Mouse (Mus musculus): ENCODE measurements at regions not wholly inside any gene's neighbourhood (a gene's known extent, or its start where the extent isn't known, plus 50 kb on each side); places are given as distances from the start of the nearest gene placed in this dataset.

DNA sequence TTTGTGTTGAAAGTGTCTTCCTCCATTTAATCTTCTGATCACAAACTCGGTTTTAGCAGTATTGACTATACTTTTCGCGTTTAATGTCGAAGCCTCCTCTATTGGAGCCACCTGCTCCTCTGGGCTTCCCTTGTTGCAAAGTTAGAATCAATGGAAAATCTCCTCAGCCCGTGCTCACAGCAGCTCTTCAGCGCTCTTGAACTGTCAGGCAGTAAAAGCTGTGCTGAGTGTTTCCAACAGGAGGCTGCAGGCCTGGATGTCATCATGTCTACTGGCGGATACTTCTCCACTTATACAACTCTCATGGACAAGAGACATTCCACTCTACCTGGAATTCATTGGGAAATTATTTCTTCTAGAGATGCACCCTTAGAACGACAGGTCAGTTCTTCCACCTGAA lies 380.4 kb upstream of the Crim1 start:
- DNase-seq, result no peak
- Histone ChIP-seq H3K27me3 (replicated peaks; ENCODE audit: control insufficient read depth, insufficient read depth, low read length) (no peaks in the 10 kb centered on the region), H3K4me1 (ENCODE audit: control insufficient read depth, insufficient read depth, low read length) (no peaks in the 10 kb centered on the region), H3K36me3 (ENCODE audit: control insufficient read depth, insufficient read depth, low read length) (no peaks in the 10 kb centered on the region), H3K27ac (ENCODE audit: insufficient read depth, low read depth, low read length) (no peak overlapping the region), H3K4me3 (ENCODE audit: insufficient read depth, low read depth, low read length) (no peak overlapping the region)
- 81% methylated on average over 8 of the region's 8 CpGs for WGBS
- TF ChIP-seq CTCF (conservative IDR thresholded peaks at IDR 0.05; ENCODE audit: insufficient read depth, insufficient read length, low read depth, low read length), result no peak
- TF ChIP-seq POLR2A (IDR thresholded peaks at IDR 0.05; ENCODE audit: low read depth, low read length), result no peak

DNA sequence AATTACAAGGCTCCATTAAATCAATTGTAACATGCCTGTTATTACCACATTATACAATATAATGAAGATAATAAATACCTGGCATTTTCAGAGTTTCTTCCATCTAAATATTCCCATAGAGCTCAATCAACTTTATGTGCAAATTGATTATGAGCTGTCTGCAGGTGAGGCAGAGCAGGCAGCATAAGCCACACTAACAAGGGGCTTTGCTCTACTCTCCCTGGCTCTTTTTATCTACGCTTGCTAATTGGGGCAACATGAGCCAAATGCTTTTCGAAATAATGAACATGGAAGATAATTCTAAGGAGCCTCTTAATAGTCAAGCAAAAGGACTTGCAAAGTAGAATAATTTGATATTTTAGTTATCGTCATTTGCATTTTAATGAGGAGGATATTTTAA lies 356.1 kb upstream of the Crim1 start:
- DNase-seq, result no peak
- 90% methylated on average over 3 of the region's 3 CpGs for WGBS
- TF ChIP-seq CTCF (conservative IDR thresholded peaks at IDR 0.05; ENCODE audit: insufficient read depth, insufficient read length, low read depth, low read length) (no peak), POLR2A (IDR thresholded peaks at IDR 0.05; ENCODE audit: low read depth, low read length) (no peak)
- Histone ChIP-seq H3K27me3 (replicated peaks; ENCODE audit: control insufficient read depth, insufficient read depth, low read length) (no peaks in the 10 kb centered on the region), H3K4me3 (ENCODE audit: insufficient read depth, low read depth, low read length) (no peak overlapping the region), H3K4me1 (ENCODE audit: control insufficient read depth, insufficient read depth, low read length) (no peaks in the 10 kb centered on the region), H3K36me3 (ENCODE audit: control insufficient read depth, insufficient read depth, low read length) (no peaks in the 10 kb centered on the region), H3K27ac (ENCODE audit: insufficient read depth, low read depth, low read length) (no peak overlapping the region)

DNA sequence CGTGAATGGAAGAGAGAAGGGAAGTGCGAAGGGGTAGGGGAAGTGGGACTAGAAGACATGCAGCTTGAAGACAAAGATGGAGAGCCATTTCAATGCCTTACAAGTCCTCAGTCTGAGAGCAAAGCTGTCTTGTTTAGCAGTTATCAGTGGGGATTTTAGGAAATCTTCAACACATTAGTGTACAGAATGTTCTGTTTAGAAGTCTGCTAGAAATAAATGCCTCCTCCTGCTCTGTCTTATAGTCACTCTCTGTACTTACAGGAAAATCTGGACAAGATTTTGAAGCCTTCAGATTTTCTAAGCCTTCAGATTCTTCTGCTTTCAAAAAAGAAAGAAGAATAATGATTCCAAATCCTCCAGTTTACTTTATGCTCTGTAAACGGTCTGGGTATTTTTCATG lies 325.6 kb upstream of the Crim1 start:
- Histone ChIP-seq H3K27me3 (replicated peaks; ENCODE audit: control insufficient read depth, insufficient read depth, low read length) (no peaks in the 10 kb centered on the region), H3K27ac (ENCODE audit: insufficient read depth, low read depth, low read length) (no peak overlapping the region), H3K36me3 (ENCODE audit: control insufficient read depth, insufficient read depth, low read length) (no peaks in the 10 kb centered on the region), H3K4me3 (ENCODE audit: insufficient read depth, low read depth, low read length) (no peak overlapping the region), H3K4me1 (ENCODE audit: control insufficient read depth, insufficient read depth, low read length) (no peaks in the 10 kb centered on the region)
- WGBS, result 86% methylated on average over 3 of the region's 3 CpGs
- TF ChIP-seq CTCF (conservative IDR thresholded peaks at IDR 0.05; ENCODE audit: insufficient read depth, insufficient read length, low read depth, low read length) (no peak), POLR2A (IDR thresholded peaks at IDR 0.05; ENCODE audit: low read depth, low read length) (no peak)
- no peak for DNase-seq

DNA sequence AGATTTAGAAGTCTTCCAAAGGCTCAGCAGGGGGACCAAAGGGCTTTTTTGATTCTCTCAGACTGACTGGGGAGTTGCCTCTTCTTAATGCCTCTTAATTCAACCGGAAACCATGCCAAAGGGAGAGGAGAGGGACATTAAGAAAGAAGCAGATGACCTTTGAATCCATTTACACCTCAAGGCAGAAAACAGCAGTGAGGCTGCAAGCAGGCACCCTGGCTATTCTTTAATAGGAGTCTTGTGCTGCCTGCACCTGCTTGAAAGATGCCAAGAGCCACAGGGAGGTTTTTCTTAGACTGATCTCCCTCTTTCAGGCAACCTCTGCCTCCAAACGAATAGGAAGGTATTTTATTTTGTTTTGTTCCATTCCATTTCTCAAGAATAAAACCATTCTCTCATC lies 323.0 kb upstream of the Crim1 start:
- Histone ChIP-seq H3K4me3 (ENCODE audit: insufficient read depth, low read depth, low read length) (no peak overlapping the region), H3K27me3 (replicated peaks; ENCODE audit: control insufficient read depth, insufficient read depth, low read length) (no peaks in the 10 kb centered on the region), H3K36me3 (ENCODE audit: control insufficient read depth, insufficient read depth, low read length) (no peaks in the 10 kb centered on the region), H3K27ac (ENCODE audit: insufficient read depth, low read depth, low read length) (no peak overlapping the region), H3K4me1 (ENCODE audit: control insufficient read depth, insufficient read depth, low read length) (no peaks in the 10 kb centered on the region)
- WGBS, result 29% methylated on average over 2 of the region's 2 CpGs
- no peak for TF ChIP-seq POLR2A (IDR thresholded peaks at IDR 0.05; ENCODE audit: low read depth, low read length)
- TF ChIP-seq CTCF (conservative IDR thresholded peaks at IDR 0.05; ENCODE audit: insufficient read depth, insufficient read length, low read depth, low read length), result no peak
- DNase-seq, result peak; percentile 75

DNA sequence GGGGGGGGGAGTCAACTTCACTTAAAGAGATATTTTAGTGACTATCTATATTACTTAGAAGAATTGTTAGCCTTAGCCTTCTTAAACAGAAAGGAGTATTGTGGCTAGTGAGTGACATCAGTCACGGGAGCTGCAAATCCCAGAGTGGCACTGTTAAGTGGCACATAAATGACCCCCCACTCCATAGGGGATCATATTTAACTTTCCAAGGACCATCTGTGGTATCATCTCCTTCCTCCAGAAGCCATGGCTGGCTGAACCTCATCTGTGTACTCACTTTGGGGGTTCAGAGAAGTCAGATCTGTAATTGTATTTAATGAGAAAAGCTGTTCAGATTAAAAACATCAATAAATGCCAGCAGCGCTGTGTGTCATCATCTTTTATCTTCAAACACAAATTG lies 314.9 kb upstream of the Crim1 start:
- Histone ChIP-seq H3K27ac (ENCODE audit: insufficient read depth, low read depth, low read length) (no peak overlapping the region), H3K27me3 (replicated peaks; ENCODE audit: control insufficient read depth, insufficient read depth, low read length) (no peaks in the 10 kb centered on the region), H3K4me1 (ENCODE audit: control insufficient read depth, insufficient read depth, low read length) (no peaks in the 10 kb centered on the region), H3K4me3 (ENCODE audit: insufficient read depth, low read depth, low read length) (no peak overlapping the region), H3K36me3 (ENCODE audit: control insufficient read depth, insufficient read depth, low read length) (no peaks in the 10 kb centered on the region)
- TF ChIP-seq CTCF (conservative IDR thresholded peaks at IDR 0.05; ENCODE audit: insufficient read depth, insufficient read length, low read depth, low read length), result no peak
- TF ChIP-seq POLR2A (IDR thresholded peaks at IDR 0.05; ENCODE audit: low read depth, low read length), result no peak
- WGBS, result 77% methylated on average over 2 of the region's 2 CpGs
- no peak for DNase-seq

DNA sequence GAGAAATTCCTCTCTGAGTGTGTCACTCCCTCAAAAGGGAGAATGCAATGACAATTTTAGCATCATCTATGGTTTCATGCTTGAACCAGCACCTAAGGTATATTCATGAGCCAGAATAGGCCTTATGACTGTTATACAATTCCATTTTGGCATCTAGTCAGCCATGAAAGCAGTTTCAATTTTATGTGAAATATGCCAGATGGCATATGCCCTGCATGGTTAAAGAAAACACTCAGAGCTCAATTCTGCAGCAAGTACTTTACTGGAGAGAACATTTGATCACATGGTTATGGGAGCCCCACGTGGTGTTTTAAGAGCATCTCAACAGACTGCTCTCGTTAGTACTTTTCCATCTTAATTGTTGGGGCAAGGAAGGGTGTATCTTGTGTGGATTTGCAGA lies 310.9 kb upstream of the Crim1 start:
- H3K36me3 ChIP-seq (ENCODE audit: control insufficient read depth, insufficient read depth, low read length), result no peaks in the 10 kb centered on the region
- WGBS, result 82% methylated on average over 2 of the region's 2 CpGs
- no peak for TF ChIP-seq POLR2A (IDR thresholded peaks at IDR 0.05; ENCODE audit: low read depth, low read length)
- TF ChIP-seq CTCF (conservative IDR thresholded peaks at IDR 0.05; ENCODE audit: insufficient read depth, insufficient read length, low read depth, low read length), result no peak
- DNase-seq, result no peak
- H3K27ac ChIP-seq (ENCODE audit: insufficient read depth, low read depth, low read length), result no peak overlapping the region
- H3K4me1 ChIP-seq (ENCODE audit: control insufficient read depth, insufficient read depth, low read length), result no peaks in the 10 kb centered on the region
- H3K27me3 ChIP-seq (replicated peaks; ENCODE audit: control insufficient read depth, insufficient read depth, low read length), result no peaks in the 10 kb centered on the region
- no peak overlapping the region for H3K4me3 ChIP-seq (ENCODE audit: insufficient read depth, low read depth, low read length)

DNA sequence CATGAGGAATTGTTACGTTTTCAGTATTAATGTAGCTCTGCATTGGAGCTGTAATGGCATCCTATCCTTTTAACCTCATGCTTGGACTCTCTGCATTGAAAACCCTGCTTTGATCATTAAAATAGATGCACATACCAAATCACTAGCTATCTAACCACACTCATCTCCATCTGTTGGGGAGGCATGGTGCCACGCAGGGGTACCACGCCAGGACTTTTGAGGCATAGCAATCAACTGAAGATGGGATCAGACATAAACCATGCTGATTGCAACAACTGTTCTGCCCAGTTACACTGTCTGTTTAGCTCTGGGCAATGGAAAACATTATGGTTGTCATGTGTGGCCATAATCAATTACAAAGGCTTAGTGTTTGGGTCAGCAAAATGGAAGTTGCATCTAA lies 295.6 kb upstream of the Crim1 start:
- TF ChIP-seq CTCF (conservative IDR thresholded peaks at IDR 0.05; ENCODE audit: insufficient read depth, insufficient read length, low read depth, low read length) (no peak), POLR2A (IDR thresholded peaks at IDR 0.05; ENCODE audit: low read depth, low read length) (no peak)
- WGBS, result 90% methylated on average over 3 of the region's 3 CpGs
- Histone ChIP-seq H3K27me3 (replicated peaks; ENCODE audit: control insufficient read depth, insufficient read depth, low read length) (no peaks in the 10 kb centered on the region), H3K36me3 (ENCODE audit: control insufficient read depth, insufficient read depth, low read length) (no peaks in the 10 kb centered on the region), H3K4me1 (ENCODE audit: control insufficient read depth, insufficient read depth, low read length) (no peaks in the 10 kb centered on the region), H3K27ac (ENCODE audit: insufficient read depth, low read depth, low read length) (no peak overlapping the region), H3K4me3 (ENCODE audit: insufficient read depth, low read depth, low read length) (no peak overlapping the region)
- no peak for DNase-seq

DNA sequence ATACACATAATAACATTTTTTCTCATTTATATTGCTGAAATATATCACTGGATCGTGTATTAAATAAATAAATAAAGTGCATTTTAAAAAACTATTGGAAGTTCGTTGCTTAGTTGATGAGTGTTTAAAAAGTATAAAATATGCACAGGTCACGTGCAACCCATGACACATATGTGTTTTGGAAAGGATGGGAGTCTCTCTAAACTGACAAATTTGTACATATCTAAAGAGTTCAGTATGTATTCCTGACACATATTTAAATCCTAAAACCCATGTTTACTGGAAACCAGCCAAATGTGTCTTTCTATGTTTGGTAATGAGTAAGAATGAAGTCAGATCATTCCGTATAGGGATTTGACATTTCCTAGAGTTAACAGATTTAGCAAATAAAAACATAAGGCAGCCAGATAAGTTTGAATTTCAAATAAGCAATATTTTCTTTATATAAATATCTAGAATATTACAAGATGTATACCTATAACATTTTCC lies 286.0 kb upstream of the Crim1 start:
- no peaks in the 10 kb centered on the region for H3K27me3 ChIP-seq (replicated peaks; ENCODE audit: control insufficient read depth, insufficient read depth, low read length)
- H3K36me3 ChIP-seq (ENCODE audit: control insufficient read depth, insufficient read depth, low read length), result no peaks in the 10 kb centered on the region
- WGBS, result 84% methylated on average over 4 of the region's 4 CpGs
- DNase-seq, result no peak
- no peak overlapping the region for H3K4me3 ChIP-seq (ENCODE audit: insufficient read depth, low read depth, low read length)
- no peak for TF ChIP-seq POLR2A (IDR thresholded peaks at IDR 0.05; ENCODE audit: low read depth, low read length)
- TF ChIP-seq CTCF (conservative IDR thresholded peaks at IDR 0.05; ENCODE audit: insufficient read depth, insufficient read length, low read depth, low read length), result no peak
- H3K4me1 ChIP-seq (ENCODE audit: control insufficient read depth, insufficient read depth, low read length), result no peaks in the 10 kb centered on the region
- no peak overlapping the region for H3K27ac ChIP-seq (ENCODE audit: insufficient read depth, low read depth, low read length)
